Mouse (Mus musculus): ENCODE measurements around the gene Fam129a. TPM values are rescaled to one million over a fixed set of nuclear protein-coding genes. Genes with fewer than 3 reads are reported as not detected.
A peak's percentile ranks its signal among the peaks of the same experiment; 100 is the strongest.

Gene Fam129a
- total and polyA plus RNA-seq, 2 experiments from 2014 or later: 1.7 to 2.6 TPM

DNA sequence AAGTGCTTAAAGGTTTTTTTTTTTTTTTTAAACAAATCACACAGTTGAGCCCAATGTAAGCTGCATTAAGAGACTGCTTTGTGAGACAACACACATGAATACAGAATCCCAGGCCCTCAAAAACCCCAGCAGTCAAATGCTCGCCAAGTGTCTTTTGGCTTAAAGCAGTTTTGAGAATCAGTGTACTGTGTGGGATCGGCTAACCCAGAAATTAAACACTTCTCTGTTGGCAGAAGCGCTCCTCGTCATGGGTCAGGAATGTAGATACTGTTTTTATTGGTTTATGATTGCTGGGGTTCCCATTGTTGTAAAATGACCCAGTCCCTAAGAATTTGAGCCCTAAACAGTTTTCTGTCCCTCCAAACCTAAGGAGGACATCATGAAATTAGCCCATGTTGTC lies 107.0 kb downstream of the Fam129a start:
- no peak for TF ChIP-seq CTCF (IDR thresholded peaks at IDR 0.05; ENCODE audit: low read depth)
- Histone ChIP-seq H3K9me3 (ENCODE audit: low read length) (no peaks in the 10 kb centered on the region), H3K4me3 (ENCODE audit: low read length) (no peak overlapping the region), H3K4me2 (ENCODE audit: low read depth, low read length) (no peak overlapping the region), H3K9ac (replicated peaks; ENCODE audit: low read length) (no peak overlapping the region), H3K36me3 (ENCODE audit: insufficient read depth, low read length) (no peaks in the 10 kb centered on the region), H3K27ac (no peak overlapping the region), H3K4me1 (ENCODE audit: insufficient read depth, low read length) (no peaks in the 10 kb centered on the region; the same call in 1 of the 2 replicates), H3K27me3 (ENCODE audit: insufficient read depth, low read length) (no peaks in the 10 kb centered on the region)
- ATAC-seq (no peak), DNase-seq (ENCODE audit: low spot score) (no peak)
- 56% methylated on average over 4 of the region's 4 CpGs for WGBS

DNA sequence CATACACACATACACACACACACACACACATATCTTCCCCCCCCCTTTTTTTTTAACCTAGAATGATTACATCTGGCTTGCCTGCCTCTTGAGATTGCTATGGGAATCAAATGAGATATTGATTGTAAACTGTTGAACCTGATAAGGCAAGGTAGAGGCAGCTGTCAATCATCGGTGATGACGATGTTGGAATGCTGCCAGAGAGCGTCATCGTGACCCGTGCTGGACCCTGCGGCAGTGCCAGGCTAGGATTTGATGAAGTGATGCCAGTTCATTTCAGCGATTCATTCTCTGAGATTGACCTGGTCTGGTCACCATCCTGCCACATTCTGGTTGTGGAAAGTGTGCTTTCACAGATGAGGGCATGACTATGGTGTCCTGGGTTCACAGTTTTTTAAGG lies 108.2 kb downstream of the Fam129a start:
- Histone ChIP-seq H3K4me3 (ENCODE audit: low read length) (no peak overlapping the region), H3K27ac (no peak overlapping the region), H3K9me3 (ENCODE audit: low read length) (no peaks in the 10 kb centered on the region), H3K36me3 (ENCODE audit: insufficient read depth, low read length) (no peaks in the 10 kb centered on the region), H3K27me3 (ENCODE audit: insufficient read depth, low read length) (no peaks in the 10 kb centered on the region), H3K4me2 (ENCODE audit: low read depth, low read length) (no peak overlapping the region), H3K9ac (replicated peaks; ENCODE audit: low read length) (no peak overlapping the region), H3K4me1 (ENCODE audit: insufficient read depth, low read length) (no peaks in the 10 kb centered on the region; the same call in 1 of the 2 replicates)
- DNase-seq (ENCODE audit: low spot score) (no peak), ATAC-seq (no peak)
- no peak for TF ChIP-seq CTCF (IDR thresholded peaks at IDR 0.05; ENCODE audit: low read depth)
- WGBS: 75% methylated on average over 7 of the region's 7 CpGs

DNA sequence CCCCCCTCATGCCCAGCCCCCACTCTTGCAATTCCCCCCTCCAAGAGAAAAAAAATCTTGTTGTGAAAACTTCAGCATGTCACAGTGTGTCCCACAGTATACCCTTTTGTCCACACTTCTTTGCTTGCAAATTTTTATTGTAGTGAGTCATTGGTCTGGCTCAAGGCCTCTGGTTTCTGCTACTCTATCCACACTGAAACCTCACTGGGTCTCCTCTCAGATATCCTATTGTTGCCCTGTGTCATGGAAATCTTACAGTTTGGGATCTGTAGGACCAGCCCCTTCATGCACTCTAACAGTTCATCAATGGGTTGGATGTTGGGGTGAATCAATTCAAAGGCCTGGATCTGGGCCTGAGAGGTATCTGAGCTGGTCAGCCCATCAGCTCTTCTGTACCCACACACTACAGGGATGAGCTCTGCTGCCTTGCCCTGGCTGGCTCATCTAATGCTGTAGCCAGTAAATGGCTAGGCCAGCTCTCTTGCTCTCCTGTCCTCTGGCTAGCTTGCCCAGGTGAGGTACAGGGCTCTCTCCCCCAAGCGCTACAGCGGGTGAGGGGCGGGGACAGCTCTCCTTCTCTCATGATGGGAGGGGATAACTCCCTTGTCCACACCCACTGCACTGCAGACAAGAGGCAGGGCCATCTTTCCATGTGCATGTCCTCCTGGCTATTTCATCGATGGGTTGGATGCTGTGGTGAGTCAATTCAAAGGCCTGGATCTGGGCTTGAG lies 109.1 kb downstream of the Fam129a start:
- no peak for TF ChIP-seq CTCF (IDR thresholded peaks at IDR 0.05; ENCODE audit: low read depth)
- Histone ChIP-seq H3K27me3 (ENCODE audit: insufficient read depth, low read length) (no peaks in the 10 kb centered on the region), H3K4me2 (ENCODE audit: low read depth, low read length) (no peak overlapping the region), H3K4me1 (ENCODE audit: insufficient read depth, low read length) (no peaks in the 10 kb centered on the region; the same call in 1 of the 2 replicates), H3K9me3 (ENCODE audit: low read length) (no peaks in the 10 kb centered on the region), H3K9ac (replicated peaks; ENCODE audit: low read length) (no peak overlapping the region), H3K4me3 (ENCODE audit: low read length) (no peak overlapping the region), H3K36me3 (ENCODE audit: insufficient read depth, low read length) (no peaks in the 10 kb centered on the region), H3K27ac (no peak overlapping the region)
- WGBS: 94% methylated on average over 4 of the region's 4 CpGs
- ATAC-seq (no peak), DNase-seq (ENCODE audit: low spot score) (no peak)

DNA sequence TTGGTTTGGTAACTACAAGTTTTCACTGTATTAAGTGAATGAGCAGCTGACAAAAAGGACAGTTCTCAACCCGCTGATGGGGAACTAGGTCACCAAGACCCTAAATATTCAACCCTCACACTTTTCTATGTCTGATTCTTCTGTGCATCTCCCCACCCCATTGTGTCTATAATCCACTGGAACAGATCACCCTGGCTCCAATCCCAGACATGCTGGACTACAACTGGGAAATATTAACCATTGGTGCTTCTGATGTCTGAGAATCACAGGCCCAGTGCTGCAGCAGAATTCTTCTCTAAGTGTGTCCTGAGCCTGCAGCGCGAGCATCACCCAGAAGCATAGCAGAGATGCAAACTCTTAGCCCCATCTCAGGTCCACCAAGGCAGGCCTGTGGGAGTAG lies 110.0 kb downstream of the Fam129a start:
- TF ChIP-seq CTCF (IDR thresholded peaks at IDR 0.05; ENCODE audit: low read depth): no peak
- Histone ChIP-seq H3K36me3 (ENCODE audit: insufficient read depth, low read length) (no peaks in the 10 kb centered on the region), H3K27ac (no peak overlapping the region), H3K9me3 (ENCODE audit: low read length) (no peaks in the 10 kb centered on the region), H3K4me2 (ENCODE audit: low read depth, low read length) (no peak overlapping the region), H3K4me1 (ENCODE audit: insufficient read depth, low read length) (peaks cover 5% of the 10 kb centered on the region; the same call in 1 of the 2 replicates), H3K4me3 (ENCODE audit: low read length) (no peak overlapping the region), H3K27me3 (ENCODE audit: insufficient read depth, low read length) (no peaks in the 10 kb centered on the region), H3K9ac (replicated peaks; ENCODE audit: low read length) (no peak overlapping the region)
- DNase-seq (ENCODE audit: low spot score): peak; percentile 62
- WGBS: 51% methylated on average over 3 of the region's 3 CpGs
- ATAC-seq: 0 out of 2 replicates have a peak, but pooled peaks have one; percentile 43

DNA sequence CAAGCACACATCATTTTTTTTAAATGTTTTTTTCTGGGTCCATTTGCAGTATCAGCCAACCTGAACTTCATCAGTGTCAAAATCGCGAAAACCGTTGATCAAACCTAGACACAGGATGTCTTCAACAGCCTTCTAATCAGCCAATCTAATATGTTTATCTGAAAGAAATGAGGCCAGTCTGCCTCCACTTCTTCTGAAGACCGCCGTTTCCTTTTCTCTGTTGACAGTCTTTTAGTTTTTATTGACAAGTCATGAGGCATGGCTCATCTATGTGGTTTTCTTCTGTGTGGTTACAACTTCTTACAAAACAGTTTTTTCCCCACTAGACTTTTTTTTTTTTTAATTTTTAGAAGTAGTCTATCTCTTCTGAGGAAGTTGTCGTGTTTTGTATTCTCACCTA lies 111.9 kb downstream of the Fam129a start:
- H3K9me3 ChIP-seq (ENCODE audit: low read length): no peaks in the 10 kb centered on the region
- no peaks in the 10 kb centered on the region for H3K36me3 ChIP-seq (ENCODE audit: insufficient read depth, low read length)
- TF ChIP-seq CTCF (IDR thresholded peaks at IDR 0.05; ENCODE audit: low read depth): no peak
- WGBS: 93% methylated on average over 6 of the region's 6 CpGs
- H3K4me3 ChIP-seq (ENCODE audit: low read length): no peak overlapping the region
- no peak for ATAC-seq
- DNase-seq (ENCODE audit: low spot score): no peak
- no peaks in the 10 kb centered on the region for H3K27me3 ChIP-seq (ENCODE audit: insufficient read depth, low read length)
- H3K4me2 ChIP-seq (ENCODE audit: low read depth, low read length): no peak overlapping the region
- no peak overlapping the region for H3K27ac ChIP-seq
- H3K4me1 ChIP-seq (ENCODE audit: insufficient read depth, low read length): peaks cover 7% of the 10 kb centered on the region; the same call in 1 of the 2 replicates
- H3K9ac ChIP-seq (replicated peaks; ENCODE audit: low read length): no peak overlapping the region

DNA sequence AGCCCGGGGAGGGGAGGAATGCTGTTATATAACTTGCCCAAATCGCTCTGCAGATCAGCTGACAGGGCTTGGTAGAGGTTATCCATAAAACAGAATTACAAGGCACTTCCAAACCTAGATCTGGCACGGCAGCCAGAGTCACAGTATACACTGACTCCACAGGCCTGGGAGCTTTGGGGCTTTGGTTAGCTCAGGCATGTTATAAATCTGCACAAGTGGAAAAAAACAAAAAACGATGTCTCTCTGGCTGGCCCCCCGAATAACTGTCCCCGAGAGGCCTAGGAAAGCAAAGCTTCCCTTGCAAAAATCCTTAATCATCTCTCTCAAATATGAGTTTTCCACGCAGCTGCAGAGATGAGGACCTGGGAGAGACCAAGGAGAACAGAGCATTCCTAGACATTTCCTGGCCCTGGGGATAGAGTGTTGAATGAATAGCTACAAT lies 113.5 kb downstream of the Fam129a start:
- 68% methylated on average over 7 of the region's 7 CpGs for WGBS
- no peak for ATAC-seq
- TF ChIP-seq CTCF (IDR thresholded peaks at IDR 0.05; ENCODE audit: low read depth): no peak

DNA sequence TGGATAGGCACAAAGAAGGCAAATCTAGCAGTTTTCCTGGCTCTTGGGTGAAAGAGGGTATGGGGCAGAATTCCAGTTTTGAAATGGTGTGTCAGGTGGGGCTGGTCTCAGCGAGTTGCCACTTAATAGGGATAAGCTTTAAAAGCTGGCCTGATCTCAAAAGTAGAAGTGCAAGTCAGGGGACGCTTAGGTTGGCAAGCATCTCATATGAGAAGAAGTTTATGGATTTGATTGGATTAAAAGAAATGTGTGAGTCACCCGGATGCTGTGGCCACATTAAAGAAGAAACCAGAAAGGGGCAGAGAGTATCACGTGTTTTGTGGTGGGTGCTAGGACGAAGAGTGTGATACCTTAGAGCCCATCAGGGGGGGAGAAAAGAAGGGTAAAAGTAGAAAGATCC lies 114.0 kb downstream of the Fam129a start:
- WGBS: 69% methylated on average over 5 of the region's 5 CpGs
- Histone ChIP-seq H3K27me3 (ENCODE audit: insufficient read depth, low read length) (no peaks in the 10 kb centered on the region), H3K36me3 (ENCODE audit: insufficient read depth, low read length) (no peaks in the 10 kb centered on the region), H3K9me3 (ENCODE audit: low read length) (no peaks in the 10 kb centered on the region), H3K9ac (replicated peaks; ENCODE audit: low read length) (no peak overlapping the region), H3K27ac (no peak overlapping the region), H3K4me1 (ENCODE audit: insufficient read depth, low read length) (peaks cover 7% of the 10 kb centered on the region; the same call in 1 of the 2 replicates), H3K4me2 (ENCODE audit: low read depth, low read length) (no peak overlapping the region), H3K4me3 (ENCODE audit: low read length) (no peak overlapping the region)
- DNase-seq (ENCODE audit: low spot score) (peak; percentile 20), ATAC-seq (no peak)
- TF ChIP-seq CTCF (IDR thresholded peaks at IDR 0.05; ENCODE audit: low read depth): no peak

More for the DNA sequence above, 113.5 kb downstream of the Fam129a start:
- H3K27ac ChIP-seq: no peak overlapping the region
- no peak overlapping the region for H3K4me3 ChIP-seq (ENCODE audit: low read length)
- H3K36me3 ChIP-seq (ENCODE audit: insufficient read depth, low read length): no peaks in the 10 kb centered on the region
- H3K27me3 ChIP-seq (ENCODE audit: insufficient read depth, low read length): no peaks in the 10 kb centered on the region
- no peak overlapping the region for H3K4me2 ChIP-seq (ENCODE audit: low read depth, low read length)
- H3K9ac ChIP-seq (replicated peaks; ENCODE audit: low read length): no peak overlapping the region
- H3K4me1 ChIP-seq (ENCODE audit: insufficient read depth, low read length): peaks cover 7% of the 10 kb centered on the region; the same call in 1 of the 2 replicates
- no peak for DNase-seq (ENCODE audit: low spot score)
- no peaks in the 10 kb centered on the region for H3K9me3 ChIP-seq (ENCODE audit: low read length)

All from hindbrain, postnatal 0 days (tissue).